Mouse (Mus musculus): ENCODE results near the gene Atrn. TPM values are rescaled to one million over a fixed set of nuclear protein-coding genes. Genes with fewer than 3 reads are reported as not detected.

The Atrn gene
- polyA plus RNA-seq, 1 experiment from 2014 or later, result 3.1 TPM

DNA sequence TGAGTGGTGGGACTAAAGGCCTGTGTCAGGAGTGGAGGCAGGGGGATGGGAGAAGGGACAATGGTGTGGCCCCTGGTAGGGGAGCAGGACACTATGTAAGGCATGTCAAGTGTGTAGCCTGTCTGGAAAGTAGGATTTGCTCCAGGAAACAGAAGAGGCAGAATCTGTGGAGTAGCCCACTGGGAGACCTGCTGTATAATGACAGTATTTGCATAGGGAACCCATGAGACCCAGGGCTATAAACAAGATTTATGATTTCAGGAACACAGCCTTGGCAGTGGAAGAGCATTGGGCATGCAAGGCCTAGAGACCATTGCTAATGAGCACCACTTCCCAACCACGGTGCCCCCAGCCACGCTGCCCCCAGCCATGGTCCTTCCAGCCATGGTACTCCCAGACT, 9.4 kb upstream of the Atrn start:
- Histone ChIP-seq H3K4me3 (ENCODE audit: low read depth, low read length) (no peak overlapping the region), H3K36me3 (ENCODE audit: control insufficient read depth, insufficient read depth) (0 out of 2 replicates have a peak, but pooled peaks cover 4% of the 10 kb centered on the region), H3K4me1 (replicated peaks; ENCODE audit: control insufficient read depth, insufficient read depth, low read length) (peaks cover 9% of the 10 kb centered on the region), H3K4me2 (replicated peaks; ENCODE audit: low read depth) (no peak overlapping the region), H3K9ac (ENCODE audit: low read depth, low read length) (no peak overlapping the region), H3K27ac (ENCODE audit: low read depth, low read length) (no peak overlapping the region), H3K27me3 (replicated peaks; ENCODE audit: control insufficient read depth, insufficient read depth, low read length) (no peaks in the 10 kb centered on the region), H3K9me3 (ENCODE audit: control insufficient read depth) (no peaks in the 10 kb centered on the region)
- no peak for ATAC-seq
- WGBS, result 88% methylated on average over 2 of the region's 2 CpGs
- no peak for TF ChIP-seq CTCF (IDR thresholded peaks at IDR 0.05; ENCODE audit: low read depth)

DNA sequence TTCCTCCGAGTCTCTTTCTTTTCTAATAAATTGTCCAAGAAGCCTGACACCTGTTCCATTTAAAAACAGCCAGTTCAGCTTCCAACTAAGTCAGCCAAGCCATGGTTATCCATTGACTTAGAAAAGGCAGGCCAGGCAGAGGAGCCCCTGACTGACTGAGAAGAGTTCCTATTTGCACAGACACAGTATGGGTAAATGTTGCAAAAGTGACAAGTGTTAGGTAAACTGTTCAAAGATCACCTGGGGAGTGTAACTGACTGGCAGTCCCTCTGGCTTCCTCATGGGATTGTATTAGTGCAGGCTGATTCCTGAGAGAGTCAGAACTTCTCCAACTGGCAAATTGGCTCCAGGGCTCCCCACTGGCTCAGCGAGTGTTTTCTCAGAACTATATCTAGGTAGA, 8.4 kb upstream of the Atrn start:
- H3K27me3 ChIP-seq (replicated peaks; ENCODE audit: control insufficient read depth, insufficient read depth, low read length), result no peaks in the 10 kb centered on the region
- peak overlapping the region; percentile 67 for H3K27ac ChIP-seq (ENCODE audit: low read depth, low read length)
- peak; percentile 79 for ATAC-seq
- H3K4me3 ChIP-seq (ENCODE audit: low read depth, low read length), result no peak overlapping the region
- peaks cover 9% of the 10 kb centered on the region for H3K4me1 ChIP-seq (replicated peaks; ENCODE audit: control insufficient read depth, insufficient read depth, low read length)
- no peaks in the 10 kb centered on the region for H3K9me3 ChIP-seq (ENCODE audit: control insufficient read depth)
- H3K9ac ChIP-seq (ENCODE audit: low read depth, low read length), result no peak overlapping the region
- H3K4me2 ChIP-seq (replicated peaks; ENCODE audit: low read depth), result no peak overlapping the region
- no peak for TF ChIP-seq CTCF (IDR thresholded peaks at IDR 0.05; ENCODE audit: low read depth)
- H3K36me3 ChIP-seq (ENCODE audit: control insufficient read depth, insufficient read depth), result 0 out of 2 replicates have a peak, but pooled peaks cover 4% of the 10 kb centered on the region
- WGBS, result 47% methylated on average over 2 of the region's 2 CpGs

DNA sequence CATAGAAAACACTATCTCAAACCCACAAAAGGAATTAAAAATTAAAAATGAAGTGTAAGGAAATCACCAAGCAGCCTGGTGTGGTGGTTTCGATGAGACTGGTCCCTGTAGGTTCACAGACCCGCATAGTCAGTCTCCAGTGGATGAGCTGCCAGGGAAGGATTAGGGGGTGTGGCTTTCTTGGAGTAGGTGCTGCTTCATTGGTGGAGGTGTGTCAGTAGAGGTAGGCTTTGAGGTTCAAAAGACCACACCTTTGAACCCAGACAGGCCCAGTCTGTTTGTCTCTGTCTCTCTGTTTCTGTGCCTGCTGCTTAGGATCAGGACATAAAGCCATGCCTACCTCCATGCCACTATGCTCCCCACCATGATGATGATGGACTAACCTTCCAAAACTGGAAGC, 7.5 kb upstream of the Atrn start:
- ATAC-seq, result peak; percentile 73; the same call in 1 of the 2 replicates
- TF ChIP-seq CTCF (IDR thresholded peaks at IDR 0.05; ENCODE audit: low read depth), result no peak
- Histone ChIP-seq H3K4me2 (replicated peaks; ENCODE audit: low read depth) (0 out of 2 replicates have a peak overlapping the region, but pooled peaks have one; percentile 9), H3K27me3 (replicated peaks; ENCODE audit: control insufficient read depth, insufficient read depth, low read length) (no peaks in the 10 kb centered on the region), H3K4me3 (ENCODE audit: low read depth, low read length) (no peak overlapping the region), H3K9me3 (ENCODE audit: control insufficient read depth) (no peaks in the 10 kb centered on the region), H3K36me3 (ENCODE audit: control insufficient read depth, insufficient read depth) (0 out of 2 replicates have a peak, but pooled peaks cover 4% of the 10 kb centered on the region), H3K4me1 (replicated peaks; ENCODE audit: control insufficient read depth, insufficient read depth, low read length) (peaks cover 9% of the 10 kb centered on the region), H3K27ac (ENCODE audit: low read depth, low read length) (peak overlapping the region; percentile 67; the same call in 1 of the 2 replicates), H3K9ac (ENCODE audit: low read depth, low read length) (no peak overlapping the region)
- WGBS, result 45% methylated on average over 2 of the region's 2 CpGs

DNA sequence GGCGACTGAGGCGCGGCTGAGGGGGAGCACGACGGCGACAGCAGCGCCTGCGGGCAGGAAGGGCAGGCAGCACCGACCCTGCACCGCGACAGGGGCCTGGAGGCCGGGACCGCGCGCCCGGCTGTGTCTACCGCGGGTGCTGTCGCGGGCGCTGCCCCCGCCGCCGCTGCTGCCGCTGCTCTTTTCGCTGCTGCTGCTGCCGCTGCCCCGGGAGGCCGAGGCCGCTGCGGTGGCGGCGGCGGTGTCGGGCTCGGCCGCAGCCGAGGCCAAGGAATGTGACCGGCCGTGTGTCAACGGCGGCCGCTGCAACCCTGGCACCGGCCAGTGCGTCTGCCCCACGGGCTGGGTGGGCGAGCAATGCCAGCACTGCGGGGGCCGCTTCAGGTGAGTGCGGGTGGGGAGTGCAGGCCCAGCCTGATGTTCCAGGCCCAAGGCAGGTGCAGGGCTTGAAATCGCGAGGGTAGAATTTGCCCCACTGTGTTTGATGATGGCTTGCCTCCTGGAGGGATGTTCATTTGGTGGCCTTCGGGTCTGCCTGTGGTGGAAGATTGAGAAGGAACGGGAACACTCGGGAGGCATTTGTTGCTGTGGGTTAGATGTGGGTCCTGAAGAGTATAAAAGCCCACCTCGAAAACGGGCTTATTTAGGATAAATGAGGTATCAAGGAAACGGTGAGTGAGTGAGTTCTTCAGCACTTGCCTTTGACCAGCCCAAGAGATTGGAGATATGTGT, 455 bp downstream of the Atrn start:
- peak overlapping the region; percentile 87 for H3K27ac ChIP-seq (ENCODE audit: low read depth, low read length)
- TF ChIP-seq CTCF (IDR thresholded peaks at IDR 0.05; ENCODE audit: low read depth), result no peak
- no peaks in the 10 kb centered on the region; the same call in 1 of the 2 replicates for H3K4me1 ChIP-seq (replicated peaks; ENCODE audit: control insufficient read depth, insufficient read depth, low read length)
- H3K9ac ChIP-seq (ENCODE audit: low read depth, low read length), result peak overlapping the region; percentile 93
- peak; percentile 68 for ATAC-seq
- H3K36me3 ChIP-seq (ENCODE audit: control insufficient read depth, insufficient read depth), result no peaks in the 10 kb centered on the region
- no peaks in the 10 kb centered on the region for H3K9me3 ChIP-seq (ENCODE audit: control insufficient read depth)
- WGBS, result under 1% methylated on average over 51 of the region's 58 CpGs
- peak overlapping the region; percentile 94 for H3K4me3 ChIP-seq (ENCODE audit: low read depth, low read length)
- no peaks in the 10 kb centered on the region for H3K27me3 ChIP-seq (replicated peaks; ENCODE audit: control insufficient read depth, insufficient read depth, low read length)
- H3K4me2 ChIP-seq (replicated peaks; ENCODE audit: low read depth), result peak overlapping the region; percentile 95

DNA sequence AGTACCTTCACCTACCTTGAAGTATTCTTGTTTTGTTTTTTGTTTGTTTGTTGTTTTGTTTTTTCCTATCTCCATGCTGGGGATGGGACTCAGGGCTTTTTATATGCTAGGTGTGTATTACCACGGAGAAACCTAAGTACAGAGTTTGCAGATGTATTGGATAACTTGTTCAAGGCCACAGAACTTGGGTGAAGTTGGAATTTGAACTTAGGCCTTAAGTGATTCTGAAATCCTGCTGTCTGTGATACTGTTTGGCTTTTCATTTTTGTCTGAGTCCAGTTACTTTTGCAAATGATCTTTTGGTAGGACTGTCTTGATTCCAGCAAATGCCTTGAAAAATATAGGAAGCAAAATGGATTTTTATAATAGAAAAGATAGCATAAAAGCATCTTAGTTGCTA, 5.4 kb downstream of the Atrn start:
- Histone ChIP-seq H3K36me3 (ENCODE audit: control insufficient read depth, insufficient read depth) (no peaks in the 10 kb centered on the region), H3K9me3 (ENCODE audit: control insufficient read depth) (no peaks in the 10 kb centered on the region), H3K27me3 (replicated peaks; ENCODE audit: control insufficient read depth, insufficient read depth, low read length) (no peaks in the 10 kb centered on the region), H3K27ac (ENCODE audit: low read depth, low read length) (no peak overlapping the region), H3K4me2 (replicated peaks; ENCODE audit: low read depth) (no peak overlapping the region), H3K4me3 (ENCODE audit: low read depth, low read length) (no peak overlapping the region), H3K9ac (ENCODE audit: low read depth, low read length) (no peak overlapping the region), H3K4me1 (replicated peaks; ENCODE audit: control insufficient read depth, insufficient read depth, low read length) (no peaks in the 10 kb centered on the region)
- no peak for TF ChIP-seq CTCF (IDR thresholded peaks at IDR 0.05; ENCODE audit: low read depth)
- WGBS, result 55% methylated on average over 1 of the region's 1 CpGs
- ATAC-seq, result no peak

GRCm38 (mm10) chr2:130914873-130915272, 8.6 kb downstream of the Atrn start:
- 71% methylated on average over 1 of the region's 1 CpGs for WGBS
- no peak for TF ChIP-seq CTCF (IDR thresholded peaks at IDR 0.05; ENCODE audit: low read depth)
- Histone ChIP-seq H3K4me2 (replicated peaks; ENCODE audit: low read depth) (no peak overlapping the region), H3K4me3 (ENCODE audit: low read depth, low read length) (no peak overlapping the region), H3K9me3 (ENCODE audit: control insufficient read depth) (no peaks in the 10 kb centered on the region), H3K9ac (ENCODE audit: low read depth, low read length) (no peak overlapping the region), H3K27me3 (replicated peaks; ENCODE audit: control insufficient read depth, insufficient read depth, low read length) (no peaks in the 10 kb centered on the region), H3K36me3 (ENCODE audit: control insufficient read depth, insufficient read depth) (no peaks in the 10 kb centered on the region), H3K4me1 (replicated peaks; ENCODE audit: control insufficient read depth, insufficient read depth, low read length) (no peaks in the 10 kb centered on the region), H3K27ac (ENCODE audit: low read depth, low read length) (no peak overlapping the region)
- ATAC-seq, result no peak
